Mouse (Mus musculus) C2C12 (cell line): ENCODE results near the gene Spata4.

Source experiments
- CTCF ChIP-seq: IDR thresholded peaks from one replicate; pipeline ENCODE4 v1.5.1; 2011; ENCODE audit not compliant: control insufficient read depth, insufficient read depth, insufficient read length
- MYOG ChIP-seq: IDR thresholded peaks from one replicate; pipeline ENCODE4 v1.6.1; 2011; ENCODE audit not compliant: control insufficient read depth, insufficient read length; ENCODE audit errors: extremely low read depth

GRCm38 (mm10) chr8:54610238-54610637 lies 9.7 kb downstream of the Spata4 start:
- TF ChIP-seq CTCF (no peak), MYOG (no peak)
